Mouse (Mus musculus) hindbrain, embryonic 10.5 days (tissue): ENCODE data around the gene Kcna3. TPM values are rescaled to one million over a fixed set of nuclear protein-coding genes. Genes with fewer than 3 reads are reported as not detected.
A peak's percentile ranks its signal among the peaks of the same experiment; 100 is the strongest.

Experiments used
- DNase-seq: peaks from one replicate; pipeline ENCODE4 v3.0.0-alpha.2; 2017; ENCODE audit warnings: low spot score
- H3K27ac ChIP-seq: fragments of 300-500 bp; sonication (generic); 2 replicates; pipeline ENCODE4 v1.5.1; 2016; ENCODE audit warnings: mild to moderate bottlenecking, moderate library complexity
- H3K27me3 ChIP-seq: fragments of 300-500 bp; sonication (generic); 2 replicates; pipeline ENCODE4 v1.6.1; 2016; ENCODE audit warnings: mild to moderate bottlenecking; ENCODE audit not compliant: poor library complexity, insufficient read depth, severe bottlenecking
- H3K36me3 ChIP-seq: fragments of 300-500 bp; sonication (generic); 2 replicates; pipeline ENCODE4 v1.6.1; 2016; ENCODE audit warnings: mild to moderate bottlenecking, moderate library complexity
- H3K4me1 ChIP-seq: fragments of 300-500 bp; sonication (generic); replicated peaks from 2 replicates; pipeline ENCODE4 v1.6.1; 2016; ENCODE audit warnings: mild to moderate bottlenecking
- H3K4me3 ChIP-seq: fragments of 300-500 bp; sonication (generic); 2 replicates; pipeline ENCODE4 v1.5.1; 2016; ENCODE audit warnings: mild to moderate bottlenecking, moderate library complexity
- H3K9me3 ChIP-seq: fragments of 300-500 bp; sonication (generic); 2 replicates; pipeline ENCODE4 v1.6.1; 2016; ENCODE audit warnings: mild to moderate bottlenecking, moderate library complexity
- WGBS: fragments of 180-500 bp; shearing (Covaris S2); methylation state at CpG from one replicate; pipeline ENCODE4 v1.1.7; 2016; 5-methylcytosine and 5-hydroxymethylcytosine counted together
- polyA plus RNA-seq: library from polyadenylated mRNA; unstranded; fragments of >200 nt; fragmentation: Nextera tagmentation; extraction: Ambion mirVana; gene quantifications from 2 replicates; pipeline ENCODE4 v1.2.1, GENCODE M21; 2016

Kcna3 gene
- polyA plus RNA-seq, 1 experiment from 2014 or later: 3.5 TPM

DNA sequence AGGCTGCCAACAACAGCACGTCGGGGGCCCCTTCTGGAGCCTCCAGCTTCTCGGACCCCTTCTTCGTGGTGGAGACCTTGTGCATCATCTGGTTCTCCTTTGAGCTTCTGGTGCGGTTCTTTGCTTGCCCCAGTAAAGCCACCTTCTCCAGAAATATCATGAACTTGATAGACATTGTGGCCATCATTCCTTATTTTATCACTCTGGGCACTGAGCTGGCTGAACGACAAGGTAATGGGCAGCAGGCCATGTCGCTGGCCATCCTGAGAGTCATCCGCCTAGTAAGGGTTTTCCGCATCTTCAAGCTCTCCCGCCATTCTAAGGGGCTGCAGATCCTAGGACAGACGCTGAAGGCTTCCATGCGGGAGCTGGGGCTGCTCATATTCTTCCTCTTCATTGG, 1.1 kb downstream of the Kcna3 start:
- H3K9me3 ChIP-seq: no peaks in the 10 kb centered on the region
- H3K27me3 ChIP-seq: peaks cover 13% of the 10 kb centered on the region
- WGBS: 52% methylated on average over 12 of the region's 12 CpGs
- H3K27ac ChIP-seq: peak overlapping the region; percentile 96
- H3K4me1 ChIP-seq: peaks cover 63% of the 10 kb centered on the region
- H3K4me3 ChIP-seq: peak overlapping the region; percentile 76
- peak; percentile 15 for DNase-seq
- no peaks in the 10 kb centered on the region for H3K36me3 ChIP-seq

DNA sequence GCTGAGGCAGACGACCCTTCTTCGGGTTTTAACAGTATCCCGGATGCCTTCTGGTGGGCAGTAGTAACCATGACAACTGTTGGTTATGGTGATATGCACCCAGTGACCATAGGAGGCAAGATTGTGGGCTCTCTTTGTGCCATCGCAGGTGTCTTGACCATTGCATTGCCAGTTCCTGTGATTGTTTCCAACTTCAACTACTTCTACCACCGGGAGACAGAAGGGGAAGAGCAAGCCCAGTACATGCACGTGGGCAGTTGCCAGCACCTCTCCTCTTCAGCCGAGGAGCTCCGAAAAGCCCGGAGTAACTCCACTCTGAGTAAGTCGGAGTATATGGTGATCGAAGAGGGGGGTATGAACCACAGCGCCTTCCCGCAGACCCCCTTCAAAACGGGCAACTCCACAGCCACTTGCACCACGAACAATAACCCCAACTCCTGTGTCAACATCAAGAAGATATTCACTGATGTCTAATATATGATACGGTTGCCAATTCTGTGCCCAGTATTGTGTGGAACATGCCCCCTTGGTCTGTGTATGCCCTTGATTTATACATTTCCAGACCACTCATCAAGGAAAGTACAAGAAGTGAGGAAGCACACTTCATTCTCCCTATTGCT, 1.7 kb downstream of the Kcna3 start:
- no peak overlapping the region for H3K27ac ChIP-seq
- peaks cover 13% of the 10 kb centered on the region for H3K27me3 ChIP-seq
- H3K36me3 ChIP-seq: no peaks in the 10 kb centered on the region
- 80% methylated on average over 16 of the region's 16 CpGs for WGBS
- peak overlapping the region; percentile 76 for H3K4me3 ChIP-seq
- peaks cover 63% of the 10 kb centered on the region for H3K4me1 ChIP-seq
- H3K9me3 ChIP-seq: no peaks in the 10 kb centered on the region
- no peak for DNase-seq

DNA sequence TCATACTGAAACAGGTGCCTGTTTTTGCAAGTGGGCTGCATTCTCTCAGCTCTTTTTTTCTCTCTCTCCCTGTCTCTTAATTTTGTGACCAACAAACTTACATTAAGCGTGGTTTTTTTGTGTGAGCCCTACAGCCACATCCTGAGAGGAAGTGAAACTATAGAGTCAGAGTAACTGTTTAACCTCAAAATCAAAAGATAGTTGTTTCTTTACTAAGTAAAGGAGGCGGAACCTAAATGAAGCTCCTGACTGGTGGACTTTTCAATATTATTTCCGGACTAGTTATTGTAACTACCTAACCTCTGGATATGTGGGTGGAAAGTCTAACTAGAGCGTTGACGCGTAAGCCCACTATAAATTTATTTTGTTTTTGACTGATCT, 2.2 kb downstream of the Kcna3 start:
- peaks cover 13% of the 10 kb centered on the region for H3K27me3 ChIP-seq
- no peaks in the 10 kb centered on the region for H3K36me3 ChIP-seq
- DNase-seq: no peak
- no peaks in the 10 kb centered on the region for H3K9me3 ChIP-seq
- H3K4me3 ChIP-seq: peak overlapping the region; percentile 21; the same call in 1 of the 2 replicates
- H3K27ac ChIP-seq: no peak overlapping the region
- peaks cover 63% of the 10 kb centered on the region for H3K4me1 ChIP-seq
- WGBS: 93% methylated on average over 6 of the region's 6 CpGs

DNA sequence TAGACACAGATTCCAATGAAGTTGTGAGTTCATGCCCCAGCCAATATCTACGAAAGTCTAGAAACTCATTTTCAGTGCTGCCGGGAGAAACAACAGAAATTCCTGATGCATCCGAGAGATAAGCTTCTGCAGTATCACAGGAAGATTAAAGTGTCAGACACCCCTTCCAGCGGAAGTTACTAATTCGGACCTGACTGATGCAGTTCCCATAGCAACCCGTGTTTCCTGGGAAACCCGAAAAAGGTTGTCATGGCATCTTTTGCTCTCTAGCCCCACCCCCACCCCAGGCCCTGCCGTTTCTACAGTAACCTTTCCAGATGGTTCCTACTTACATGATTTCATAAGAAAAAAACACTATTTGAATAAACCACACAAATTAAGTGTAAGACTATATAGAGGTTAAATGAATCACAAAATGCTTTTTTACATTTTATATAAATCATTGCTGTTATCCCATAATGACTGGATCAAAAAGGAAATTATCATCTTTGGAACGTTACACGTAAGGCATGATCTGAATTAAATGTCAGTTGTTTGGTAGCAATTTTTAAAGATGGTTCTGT, 2.8 kb downstream of the Kcna3 start:
- H3K27ac ChIP-seq: no peak overlapping the region
- DNase-seq: peak; percentile 59
- H3K4me1 ChIP-seq: peaks cover 63% of the 10 kb centered on the region
- peak overlapping the region; percentile 21; the same call in 1 of the 2 replicates for H3K4me3 ChIP-seq
- WGBS: 52% methylated on average over 10 of the region's 10 CpGs
- peaks cover 2% of the 10 kb centered on the region; the same call in 1 of the 2 replicates for H3K36me3 ChIP-seq
- no peaks in the 10 kb centered on the region for H3K9me3 ChIP-seq
- peaks cover 13% of the 10 kb centered on the region for H3K27me3 ChIP-seq

DNA sequence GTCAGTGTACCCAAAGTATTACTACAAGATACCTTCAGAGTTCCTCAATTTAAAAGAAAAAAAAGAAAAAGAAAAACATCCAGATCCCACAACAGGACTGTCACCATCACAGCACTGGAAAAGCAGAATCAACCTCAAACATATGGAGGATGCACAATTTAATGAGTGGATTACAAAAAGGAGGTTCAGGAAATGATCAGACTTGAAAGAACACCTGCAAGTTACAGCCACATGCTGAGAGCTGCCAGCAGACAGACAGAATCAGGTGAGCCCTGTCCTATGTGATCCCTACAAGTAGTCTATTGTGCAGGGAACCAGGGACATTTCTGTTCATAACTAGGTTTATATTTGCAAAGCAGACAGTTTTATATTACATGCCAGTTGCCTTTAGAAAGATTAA, 3.3 kb downstream of the Kcna3 start:
- H3K4me1 ChIP-seq: peaks cover 63% of the 10 kb centered on the region
- H3K27ac ChIP-seq: no peak overlapping the region
- no peaks in the 10 kb centered on the region for H3K9me3 ChIP-seq
- peaks cover 13% of the 10 kb centered on the region for H3K27me3 ChIP-seq
- peaks cover 4% of the 10 kb centered on the region; the same call in 1 of the 2 replicates for H3K36me3 ChIP-seq
- H3K4me3 ChIP-seq: peak overlapping the region; percentile 18; the same call in 1 of the 2 replicates
- DNase-seq: no peak

DNA sequence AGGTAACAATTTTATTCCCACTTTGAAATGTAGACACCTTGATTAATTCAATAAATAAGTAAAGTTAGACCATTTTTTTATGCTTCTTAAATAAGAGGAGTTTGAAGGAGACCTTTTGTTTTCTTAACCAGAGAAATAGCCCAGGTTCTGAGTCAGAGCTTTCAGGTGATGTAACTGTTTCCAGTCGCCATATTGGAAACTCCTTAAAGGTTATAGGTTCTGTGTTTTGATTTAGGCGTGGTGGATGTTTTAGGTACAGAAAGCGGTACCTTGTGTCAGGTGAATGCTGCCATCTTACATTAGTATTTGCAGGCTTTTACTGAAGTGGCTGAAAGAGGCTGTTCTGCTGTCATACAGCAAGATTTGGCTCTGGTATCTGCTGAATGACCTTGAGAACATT, 4.4 kb downstream of the Kcna3 start:
- WGBS: 89% methylated on average over 3 of the region's 3 CpGs
- Histone ChIP-seq H3K27me3 (peaks cover 13% of the 10 kb centered on the region), H3K4me1 (peaks cover 53% of the 10 kb centered on the region), H3K4me3 (peak overlapping the region; percentile 21; the same call in 1 of the 2 replicates), H3K27ac (no peak overlapping the region), H3K36me3 (peaks cover 4% of the 10 kb centered on the region; the same call in 1 of the 2 replicates), H3K9me3 (no peaks in the 10 kb centered on the region)
- no peak for DNase-seq

DNA sequence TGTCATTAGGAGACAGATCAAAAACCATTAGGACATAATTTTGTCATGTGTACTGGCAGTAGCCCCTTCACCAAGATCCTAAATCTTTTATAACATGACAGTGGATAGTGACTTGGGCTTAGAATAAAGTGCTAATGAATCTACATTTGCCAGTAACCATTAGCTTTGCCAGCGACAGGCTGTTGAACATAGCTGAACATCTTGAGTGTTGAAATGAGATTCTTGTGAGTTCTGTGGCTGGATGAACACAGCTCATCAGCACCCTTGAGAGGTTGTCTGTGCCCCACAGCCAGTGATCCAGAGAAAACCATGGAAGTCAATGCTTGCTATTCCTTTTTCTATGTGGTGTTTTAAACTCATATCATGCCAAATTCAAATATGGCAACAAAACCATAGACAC, 5.7 kb downstream of the Kcna3 start:
- WGBS: 88% methylated on average over 1 of the region's 1 CpGs
- H3K27me3 ChIP-seq: peaks cover 13% of the 10 kb centered on the region
- no peaks in the 10 kb centered on the region for H3K9me3 ChIP-seq
- no peak overlapping the region for H3K4me3 ChIP-seq
- no peak overlapping the region for H3K27ac ChIP-seq
- peaks cover 42% of the 10 kb centered on the region for H3K4me1 ChIP-seq
- H3K36me3 ChIP-seq: peaks cover 4% of the 10 kb centered on the region; the same call in 1 of the 2 replicates
- no peak for DNase-seq

DNA sequence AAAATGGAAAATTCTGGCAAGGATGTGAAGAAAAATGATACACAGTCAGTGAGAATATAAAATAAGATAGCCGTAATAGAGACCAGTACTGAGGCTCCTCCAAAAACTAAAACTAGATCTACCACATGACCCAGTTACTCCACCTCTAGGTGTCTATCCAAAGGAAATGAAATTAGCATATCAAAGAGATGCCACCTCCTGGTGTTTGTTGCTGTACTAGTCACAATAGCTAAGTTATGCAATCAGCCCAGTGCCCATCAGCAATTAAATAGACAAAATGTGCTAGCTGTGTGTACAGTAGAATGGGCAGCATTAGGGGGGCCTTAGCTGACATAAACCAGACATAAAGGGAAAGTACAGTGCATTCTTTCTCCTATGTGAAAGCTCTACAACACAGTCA, 25.5 kb downstream of the Kcna3 start:
- no peaks in the 10 kb centered on the region for H3K27me3 ChIP-seq
- 88% methylated on average over 1 of the region's 1 CpGs for whole genome bisulfite sequencing
- no peaks in the 10 kb centered on the region for H3K36me3 ChIP-seq
- no peak for DNase-seq
- H3K27ac ChIP-seq: no peak overlapping the region
- H3K4me1 ChIP-seq: no peaks in the 10 kb centered on the region
- no peak overlapping the region for H3K4me3 ChIP-seq
- no peaks in the 10 kb centered on the region for H3K9me3 ChIP-seq

DNA sequence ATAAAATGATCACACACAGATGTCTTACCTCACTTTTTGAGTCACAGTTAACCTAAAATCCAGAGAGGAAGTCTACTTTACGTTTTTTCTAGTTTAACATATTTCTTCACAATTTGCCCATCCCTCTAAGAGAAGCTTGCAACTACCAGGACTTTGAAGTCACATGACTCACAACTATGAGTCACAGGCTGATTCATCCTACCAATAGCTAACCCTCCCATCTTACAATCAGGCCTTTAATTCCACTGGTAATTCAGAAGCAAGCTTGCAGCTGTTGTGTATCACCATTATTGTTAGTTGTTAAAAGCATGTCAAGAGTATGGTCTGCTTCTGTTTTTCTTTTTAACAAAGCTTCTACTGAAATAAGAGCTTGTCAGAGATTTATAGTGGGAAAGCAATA, 26.8 kb downstream of the Kcna3 start:
- H3K36me3 ChIP-seq: no peaks in the 10 kb centered on the region
- WGBS: 85% methylated on average over 1 of the region's 1 CpGs
- no peaks in the 10 kb centered on the region for H3K27me3 ChIP-seq

DNA sequence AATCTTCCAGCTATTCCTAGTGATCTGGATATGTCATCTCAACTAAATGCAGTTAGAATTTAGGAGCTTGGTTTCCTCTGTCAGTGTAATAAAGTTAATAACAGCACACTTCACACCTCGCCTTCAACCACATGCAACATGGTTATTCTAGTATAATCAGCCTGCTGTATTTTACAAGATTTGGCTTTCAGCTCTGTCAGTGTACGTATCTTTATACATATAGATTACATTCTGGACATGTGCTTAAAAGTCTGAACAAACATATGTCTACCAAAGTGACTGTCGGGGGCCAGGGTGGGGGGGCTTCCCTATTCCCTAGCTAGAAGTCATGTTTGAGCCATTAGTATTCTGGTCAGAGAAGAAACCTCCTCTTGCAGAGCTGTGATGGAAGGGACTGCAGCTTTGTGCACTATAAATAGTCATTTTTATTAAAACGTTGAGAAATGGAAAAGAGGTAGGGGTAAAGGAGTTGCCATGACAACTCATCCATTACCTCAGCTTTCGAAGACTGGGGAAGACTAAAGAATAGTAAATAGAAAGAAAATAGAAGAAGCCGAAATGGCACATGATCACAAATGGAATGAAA, 29.6 kb downstream of the Kcna3 start:
- Histone ChIP-seq H3K4me1 (no peaks in the 10 kb centered on the region), H3K4me3 (no peak overlapping the region), H3K9me3 (no peaks in the 10 kb centered on the region), H3K27me3 (no peaks in the 10 kb centered on the region), H3K27ac (no peak overlapping the region), H3K36me3 (no peaks in the 10 kb centered on the region)
- WGBS: 84% methylated on average over 6 of the region's 6 CpGs
- DNase-seq: no peak

More for the DNA sequence above, 26.8 kb downstream of the Kcna3 start:
- no peak for DNase-seq
- Histone ChIP-seq H3K4me3 (no peak overlapping the region), H3K9me3 (no peaks in the 10 kb centered on the region), H3K4me1 (no peaks in the 10 kb centered on the region), H3K27ac (no peak overlapping the region)

DNA sequence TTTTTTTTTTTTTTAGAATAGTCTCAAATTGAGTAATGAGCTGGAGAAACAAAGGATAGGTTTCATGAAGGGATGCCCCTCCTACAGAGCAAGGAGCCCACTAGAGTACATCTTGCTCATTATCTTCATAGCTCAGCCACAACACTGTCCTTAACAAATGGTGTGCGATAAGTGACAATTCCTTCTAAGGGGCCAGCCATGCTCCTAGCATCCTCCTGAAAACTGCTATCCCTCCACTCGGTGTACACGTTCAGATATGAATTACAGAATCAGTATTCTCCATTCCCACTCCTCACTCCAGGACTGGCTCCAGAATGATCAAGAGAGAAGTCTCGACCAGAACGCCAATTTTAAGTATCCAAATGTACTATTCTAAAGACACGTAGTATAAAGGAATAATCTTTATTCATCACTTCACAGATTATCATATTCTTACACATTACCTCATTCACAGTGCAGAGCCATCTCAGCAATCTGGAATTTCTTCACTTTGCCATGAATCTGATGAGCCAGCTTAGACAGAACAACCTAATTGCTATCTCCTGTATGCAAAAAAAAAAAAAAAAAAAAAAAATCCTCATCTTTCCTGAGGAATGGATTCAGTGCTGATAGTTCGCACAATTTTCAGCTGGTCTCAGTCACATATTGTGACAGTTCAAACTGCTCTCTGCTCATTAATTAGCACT, 30.3 kb downstream of the Kcna3 start:
- WGBS: 89% methylated on average over 7 of the region's 7 CpGs
- DNase-seq: no peak

DNA sequence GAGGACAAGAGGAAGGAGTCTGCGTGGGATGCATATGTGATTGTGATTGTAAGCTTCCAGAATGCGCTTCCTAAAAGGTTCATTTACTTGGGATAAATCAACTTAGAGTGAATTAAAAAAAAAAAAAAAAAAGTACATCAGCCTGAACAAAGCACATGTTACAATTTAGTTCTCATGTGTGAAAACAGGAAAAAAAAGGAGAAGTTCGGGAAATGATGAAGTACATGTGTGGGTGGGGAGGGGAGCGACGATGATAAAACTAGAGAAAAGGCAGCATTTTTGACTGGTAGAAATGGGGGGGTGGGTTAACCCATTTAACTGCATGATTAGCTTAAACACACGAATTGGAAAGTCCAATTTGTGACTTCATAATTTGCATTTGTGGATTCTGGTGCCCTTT, 31.3 kb downstream of the Kcna3 start:
- Histone ChIP-seq H3K4me3 (no peak overlapping the region), H3K36me3 (no peaks in the 10 kb centered on the region), H3K9me3 (no peaks in the 10 kb centered on the region), H3K27me3 (no peaks in the 10 kb centered on the region), H3K27ac (no peak overlapping the region), H3K4me1 (no peaks in the 10 kb centered on the region)
- DNase-seq: no peak
- 80% methylated on average over 6 of the region's 6 CpGs for WGBS

More for the DNA sequence above, 30.3 kb downstream of the Kcna3 start:
- Histone ChIP-seq H3K9me3 (no peaks in the 10 kb centered on the region), H3K27me3 (no peaks in the 10 kb centered on the region), H3K4me3 (no peak overlapping the region), H3K4me1 (no peaks in the 10 kb centered on the region), H3K36me3 (no peaks in the 10 kb centered on the region), H3K27ac (no peak overlapping the region)

DNA sequence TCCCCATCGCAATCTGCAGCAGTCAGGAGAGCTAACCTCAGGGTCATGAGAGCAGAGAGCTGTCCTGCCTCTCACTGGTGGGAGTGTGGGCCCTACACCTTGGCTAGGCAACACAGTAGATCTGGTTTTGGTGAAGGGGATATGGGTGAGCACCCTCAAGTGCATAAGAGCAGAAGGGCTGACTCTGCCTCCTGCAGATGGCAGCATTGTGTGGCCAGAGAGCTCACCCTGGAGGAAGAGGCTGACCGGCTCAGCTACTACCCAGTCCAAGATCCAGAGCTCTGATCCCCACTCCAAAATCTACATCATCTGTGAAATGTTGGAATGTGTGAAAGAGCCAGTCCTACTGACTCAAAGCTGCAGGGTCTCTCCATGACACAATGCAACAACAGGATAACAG, 37.9 kb downstream of the Kcna3 start:
- no peak for DNase-seq
- H3K36me3 ChIP-seq: no peaks in the 10 kb centered on the region
- H3K4me1 ChIP-seq: no peaks in the 10 kb centered on the region

More for the DNA sequence above, 37.9 kb downstream of the Kcna3 start:
- H3K4me3 ChIP-seq: no peak overlapping the region
- H3K9me3 ChIP-seq: no peaks in the 10 kb centered on the region
- WGBS: 69% methylated on average over 2 of the region's 2 CpGs
- H3K27me3 ChIP-seq: no peaks in the 10 kb centered on the region
- no peak overlapping the region for H3K27ac ChIP-seq
